Mouse (Mus musculus) T-helper 2 cell (primary cell): ENCODE results near the gene Fermt3.

Experiments
- in situ Hi-C: fragments of 300-600 bp; cut with MboI, MseI; formaldehyde crosslinking; loops from one replicate; pipeline ENCODE4 v1.15.1; 2025; ENCODE audit warnings: high pct_unique_total_duplicates

The Fermt3 gene

DNA sequence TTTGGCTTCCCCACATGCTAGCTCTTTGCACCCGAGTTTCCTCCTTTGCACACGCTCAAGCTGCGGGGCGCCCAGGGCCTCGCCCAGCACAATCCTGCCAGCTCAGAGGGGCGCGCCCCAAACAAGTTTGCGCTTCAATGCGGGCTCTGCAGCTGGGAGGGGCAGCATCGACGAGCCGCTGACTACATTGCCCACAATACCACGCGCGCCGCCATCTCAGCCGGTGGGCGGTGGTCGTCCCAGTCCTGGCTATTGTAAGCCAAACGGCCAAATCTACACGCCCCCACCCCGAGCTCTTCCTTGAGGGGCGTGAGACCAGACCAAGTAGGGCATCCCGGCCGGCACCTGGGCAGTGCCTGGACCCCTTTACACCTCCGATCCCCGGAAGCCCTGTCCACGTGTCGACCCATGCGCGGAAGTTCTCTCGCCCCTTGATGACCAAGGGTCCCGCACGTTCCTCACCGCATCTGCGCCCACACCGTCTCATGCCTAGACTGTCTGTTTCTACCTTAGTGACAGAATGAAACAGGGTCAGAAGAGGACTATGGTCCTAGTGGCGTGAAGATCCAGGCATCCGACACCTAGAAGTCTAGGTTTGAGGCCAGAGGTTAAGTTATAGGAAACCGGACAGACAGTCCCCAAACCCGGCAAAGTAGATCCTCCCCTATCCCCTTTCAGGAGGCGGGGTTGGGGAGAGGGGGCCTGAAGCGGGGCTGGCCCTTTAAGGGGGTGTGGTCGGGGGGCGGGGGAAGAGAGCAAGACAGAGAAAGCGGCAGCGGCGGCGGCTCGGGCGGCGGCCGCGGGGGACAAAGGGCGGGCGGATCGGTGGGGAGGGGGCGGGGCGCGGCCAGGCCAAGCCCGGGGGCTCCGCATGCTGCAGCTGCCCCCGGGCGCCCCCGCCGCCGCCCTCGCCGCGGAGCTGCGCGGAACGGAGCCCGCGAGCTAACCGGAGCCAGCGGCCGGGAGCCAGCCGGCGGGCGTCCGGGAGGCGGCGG, 44.8 kb downstream of the Fermt3 start, which contains the start of gene Ppp1r14b:
Gene Ppp1r14b (plus strand): TSS at position 758 of the 995 bp plus-strand sequence.
- in situ Hi-C loops, result loop anchor here (5.0 kb wide), 2 partner anchors 37 to 62 kb away; partner anchors contain the start of gene Prdx5

DNA sequence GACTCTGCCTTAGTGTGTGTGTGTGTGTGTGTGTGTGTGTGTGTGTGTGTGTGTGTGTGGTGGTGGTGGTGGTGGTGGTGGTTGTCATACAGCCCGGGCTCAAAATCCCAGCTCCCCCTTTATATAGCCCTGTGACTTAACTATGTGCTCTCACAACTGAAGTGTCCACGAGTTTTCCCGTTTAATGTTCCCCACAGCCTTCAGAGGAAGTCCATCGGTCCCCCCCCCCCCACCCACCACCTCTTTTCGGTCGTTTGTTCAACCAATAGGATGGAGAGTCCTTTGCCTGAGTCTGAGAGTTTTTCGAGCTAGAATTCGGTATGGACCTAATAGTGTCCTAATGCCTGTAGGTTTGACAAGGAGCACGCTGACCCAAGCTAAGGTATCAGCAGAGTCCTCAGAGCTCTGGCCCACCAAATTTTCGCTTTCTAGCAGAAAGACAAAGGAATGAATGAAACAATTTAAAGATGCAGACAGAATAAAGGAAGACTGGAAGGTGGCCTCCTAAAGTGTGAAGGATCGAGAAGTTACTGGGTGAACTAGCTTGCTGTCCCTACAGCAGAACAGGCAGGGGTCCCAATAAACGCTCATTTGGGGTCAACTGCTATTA, 45.6 kb downstream of the Fermt3 start:
- in situ Hi-C loops, result no loop called here

DNA sequence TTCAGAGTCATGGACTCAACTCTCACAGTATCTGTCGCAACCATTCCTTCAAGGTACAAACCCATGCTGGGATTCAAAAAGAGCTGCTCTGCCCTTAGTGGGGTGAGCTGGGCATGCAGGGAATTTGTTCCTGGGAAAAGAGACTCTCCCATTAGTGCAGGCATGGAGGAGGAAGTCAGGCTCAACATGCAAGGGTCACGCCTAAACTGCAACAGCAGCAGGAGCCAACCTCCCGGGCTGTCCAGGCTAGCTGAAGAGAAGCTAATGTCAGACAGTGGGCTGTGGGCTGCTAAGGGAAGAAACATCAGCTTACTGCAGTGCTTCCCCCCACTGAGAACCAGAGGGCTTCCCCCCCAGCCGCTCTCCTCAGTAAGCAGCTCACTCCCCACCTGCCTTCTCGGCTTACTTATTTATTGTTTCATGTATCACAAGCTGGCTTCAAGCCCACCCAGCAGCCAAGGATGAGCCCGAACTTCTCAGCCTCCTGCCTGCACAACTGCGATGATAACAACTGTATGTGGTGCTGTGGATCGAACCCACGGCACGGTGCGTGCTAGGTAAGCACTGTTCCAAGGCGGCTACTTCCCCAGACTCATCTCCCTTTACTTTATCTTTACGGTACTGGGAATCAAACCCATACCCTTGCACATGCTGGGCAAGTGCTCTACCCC, 46.9 kb downstream of the Fermt3 start:
- in situ Hi-C loops, result no loop called here

DNA sequence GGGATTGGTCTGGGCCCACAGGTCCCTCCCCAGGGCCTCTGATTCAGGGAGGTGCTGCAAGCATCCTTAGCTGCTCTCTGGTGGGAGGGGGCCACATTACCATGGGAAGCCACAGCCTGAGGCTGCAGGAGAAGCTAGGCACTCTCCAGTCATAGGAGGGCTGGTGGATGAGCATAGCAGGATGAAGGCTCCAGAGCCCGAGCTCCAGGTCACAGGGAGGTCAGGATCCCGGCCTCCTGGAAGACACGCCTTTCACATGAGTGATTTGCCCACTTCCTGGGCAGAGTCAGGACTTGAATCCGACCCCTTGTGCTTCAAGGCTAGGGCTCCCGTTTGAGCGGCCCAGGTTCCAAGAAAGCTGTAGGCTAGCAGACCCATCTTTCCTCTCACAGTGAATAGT, 47.6 kb downstream of the Fermt3 start:
- in situ Hi-C loops, result no loop called here

DNA sequence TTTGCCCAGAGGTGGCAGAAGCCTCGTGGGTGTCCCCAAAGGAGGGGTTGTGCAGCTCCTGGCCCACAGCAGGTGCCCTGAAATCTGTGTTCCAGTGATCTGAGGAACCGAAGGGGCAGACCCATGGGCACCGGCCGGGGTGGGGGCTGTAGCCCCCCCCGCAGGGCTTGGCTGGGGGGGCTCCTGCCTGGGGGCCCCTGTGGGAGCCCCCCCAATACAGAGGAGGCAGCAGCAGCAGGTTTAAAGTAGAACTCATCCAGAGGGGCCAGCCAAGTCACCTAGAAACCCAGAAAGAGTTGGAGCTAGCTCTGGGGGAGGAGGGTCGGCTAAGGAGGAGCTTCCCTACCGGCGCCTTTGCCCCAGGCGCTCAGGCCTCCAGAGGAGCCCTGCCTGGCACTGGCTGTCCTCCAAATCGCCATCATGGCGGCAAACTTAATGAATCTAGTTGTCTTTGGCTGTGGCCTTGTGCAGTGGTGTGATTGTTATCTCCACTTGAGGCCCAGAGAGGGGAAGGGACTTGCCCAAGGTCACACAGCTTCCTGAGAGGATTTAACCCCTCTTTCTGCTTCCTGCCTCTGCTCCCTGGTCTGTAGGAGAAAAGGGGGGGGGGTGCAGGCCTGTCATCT, 48.7 kb downstream of the Fermt3 start:
- in situ Hi-C loops, result no loop called here

- in situ Hi-C loops, result no loop called here
Measured at GRCm38 (mm10) chr19:6969665-6970381, 49.4 kb downstream of the Fermt3 start.

DNA sequence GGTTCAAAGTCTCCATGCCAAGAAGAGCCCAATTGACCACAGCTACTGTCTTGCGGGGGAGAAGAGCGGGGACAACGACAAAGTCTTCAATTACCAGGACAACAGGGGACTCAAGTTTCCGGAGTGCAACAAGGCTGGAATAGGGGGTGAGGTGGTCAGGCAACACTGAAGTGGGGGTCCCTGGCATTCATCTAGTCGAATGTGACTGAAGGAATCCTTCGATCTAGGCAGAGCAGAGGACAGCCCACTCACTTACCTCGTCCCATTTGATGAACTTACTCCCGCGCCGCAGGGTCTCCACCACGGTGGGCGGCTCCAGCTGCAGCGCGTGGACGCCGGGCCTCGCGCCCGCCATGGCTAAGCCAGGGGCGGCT, 50.0 kb downstream of the Fermt3 start:
- in situ Hi-C loops, result no loop called here

DNA sequence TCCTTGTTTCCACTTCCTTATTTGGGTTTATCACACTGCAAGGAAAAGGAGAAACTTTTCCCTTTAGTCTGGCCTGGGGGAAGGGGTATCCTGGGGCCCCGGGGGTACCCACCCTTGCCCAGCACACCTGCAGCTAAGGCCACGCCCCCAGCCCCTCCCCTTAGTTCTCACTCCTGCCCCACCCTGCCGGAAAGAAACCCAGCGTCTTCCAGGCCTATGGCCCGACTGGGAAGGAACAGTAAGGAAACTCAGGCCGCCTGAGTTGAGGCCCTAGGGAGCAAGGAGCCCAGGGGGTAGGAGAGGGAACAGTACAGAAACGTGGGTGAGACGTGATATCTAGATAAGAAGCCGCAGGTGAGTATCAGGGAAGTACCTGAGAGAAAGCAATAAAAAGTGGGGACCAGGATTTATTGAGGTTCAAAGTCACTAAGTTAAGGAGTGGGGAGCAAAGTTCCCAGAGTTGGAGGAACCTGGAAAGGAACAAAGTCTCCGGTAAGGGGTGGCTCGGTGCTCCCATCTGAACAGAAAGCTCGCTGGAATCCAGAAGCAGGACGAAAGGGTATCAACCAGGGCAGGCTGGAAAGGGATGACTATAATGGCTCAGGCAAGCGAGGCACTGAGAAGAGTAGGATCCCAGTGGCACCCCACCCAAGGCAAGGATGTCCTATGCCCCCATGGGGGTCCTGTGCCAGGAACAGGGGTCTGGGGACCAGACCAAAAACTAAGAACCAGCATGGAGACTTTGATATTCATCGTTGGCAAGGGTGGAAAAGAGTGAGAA, 50.6 kb downstream of the Fermt3 start:
- in situ Hi-C loops, result no loop called here

- in situ Hi-C loops, result no loop called here
Measured at GRCm38 (mm10) chr19:6956461-6956860, 62.8 kb downstream of the Fermt3 start.

GRCm38 (mm10) chr19:6955424-6955823, 63.8 kb downstream of the Fermt3 start:
- in situ Hi-C loops, result no loop called here

DNA sequence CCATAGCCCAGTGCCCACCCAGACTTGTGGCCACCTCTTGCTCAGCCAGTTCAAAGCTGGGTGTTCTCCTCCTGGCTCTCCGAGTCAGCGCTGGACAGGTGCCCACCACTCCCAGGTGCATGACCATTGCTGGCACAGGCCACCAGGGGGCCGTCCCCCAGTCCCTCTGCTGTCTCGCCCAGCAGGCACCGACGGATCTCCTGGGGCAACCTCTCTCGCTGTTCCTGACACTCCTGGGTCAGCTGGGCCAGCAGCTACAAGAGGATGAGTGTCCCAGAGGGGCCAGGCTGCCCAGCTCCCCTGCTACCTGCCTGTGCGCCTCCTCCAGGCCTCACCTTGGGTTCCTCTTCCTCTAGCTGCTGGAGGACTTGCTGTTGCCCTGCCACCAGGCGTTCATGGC, 65.2 kb downstream of the Fermt3 start:
- in situ Hi-C loops, result no loop called here

DNA sequence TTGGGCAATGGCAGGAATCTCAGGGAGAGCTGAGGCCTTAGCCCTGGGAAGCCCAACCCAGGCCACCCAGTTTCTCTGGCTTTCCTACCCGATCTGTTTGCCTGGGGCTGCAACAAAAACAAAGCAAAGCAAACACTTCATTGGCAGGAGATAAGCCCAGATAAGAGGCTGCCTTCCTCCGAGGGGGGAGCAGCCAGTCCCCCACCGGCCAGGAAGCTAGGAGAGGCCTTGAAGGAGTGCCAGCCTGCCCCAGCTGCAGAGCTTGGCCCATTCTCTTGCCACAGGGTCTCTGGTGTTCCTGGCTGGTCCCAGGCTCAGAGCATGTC, 66.6 kb downstream of the Fermt3 start:
- in situ Hi-C loops, result no loop called here

- in situ Hi-C loops, result no loop called here
Measured at GRCm38 (mm10) chr19:6951994-6952711, 67.1 kb downstream of the Fermt3 start.

- in situ Hi-C loops, result no loop called here
Measured at GRCm38 (mm10) chr19:6951381-6951968, 67.8 kb downstream of the Fermt3 start.

DNA sequence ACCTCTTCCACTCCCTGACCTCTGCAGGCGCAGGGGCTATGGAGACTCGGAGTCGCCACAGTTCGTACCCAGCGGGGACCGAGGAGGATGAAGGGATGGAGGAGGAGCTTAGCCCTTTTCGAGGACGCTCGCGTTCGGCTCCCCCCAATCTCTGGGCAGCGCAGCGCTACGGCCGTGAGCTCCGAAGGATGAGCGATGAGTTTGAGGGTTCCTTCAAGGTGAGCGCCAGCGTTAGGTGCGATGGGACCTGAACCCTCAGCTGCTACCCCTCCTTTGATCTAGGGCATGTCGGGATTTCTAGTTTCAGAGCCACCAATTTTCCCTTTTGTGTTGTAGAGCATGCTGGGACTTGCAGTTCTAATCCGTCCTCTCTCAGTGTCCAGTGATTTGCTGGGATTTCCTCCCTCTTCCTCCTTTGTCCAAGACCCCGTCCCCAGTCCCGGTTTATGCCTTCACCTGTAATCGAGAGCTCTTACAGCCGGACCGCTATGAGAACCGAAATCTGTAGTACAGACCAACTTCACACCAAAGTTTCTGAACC, 68.6 kb downstream of the Fermt3 start:
- in situ Hi-C loops, result no loop called here

DNA sequence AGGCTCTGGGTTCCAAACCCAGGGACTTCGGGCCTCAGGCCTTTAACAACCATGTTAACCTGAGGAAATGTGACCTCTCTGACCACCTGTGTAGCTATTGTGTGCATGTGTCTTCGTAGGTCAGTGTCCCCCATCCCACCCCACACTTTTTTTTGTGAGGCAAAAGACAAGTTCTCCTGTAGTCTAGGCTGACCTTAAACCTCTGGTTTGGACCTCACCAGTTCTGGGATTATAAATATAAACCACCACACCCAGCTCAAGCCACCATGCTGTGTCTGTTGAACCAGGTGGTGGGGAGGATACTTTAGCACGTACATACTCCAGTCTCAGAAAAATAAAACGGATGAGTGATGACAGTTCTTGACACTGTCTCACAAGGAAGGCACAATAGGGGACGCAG, 69.3 kb downstream of the Fermt3 start:
- in situ Hi-C loops, result no loop called here

GRCm38 (mm10) chr19:6949532-6949931, 69.7 kb downstream of the Fermt3 start:
- in situ Hi-C loops, result no loop called here
